Mouse (Mus musculus) MEL (cell line): Measurements from ENCODE around the gene Gm826.

ENCODE experiments used
- CTCF ChIP-seq, 3 experiments: IDR thresholded peaks in 2 of 3; conservative IDR thresholded peaks in 1 of 3; 2 replicates each; pipeline ENCODE4 v1.5.1; 2011 to 2012; ENCODE audit warnings: low read length in 3 of 3, low read depth in 2 of 3, mild to moderate bottlenecking in 2 of 3, improper control_type of control experiment in 1 of 3, inconsistent platforms in 1 of 3, mixed read lengths in 1 of 3, moderate library complexity in 1 of 3; ENCODE audit not compliant: control insufficient read depth in 1 of 3, insufficient read depth in 1 of 3, poor library complexity in 1 of 3, severe bottlenecking in 1 of 3
- GATA1 ChIP-seq: IDR thresholded peaks from 2 replicates; pipeline ENCODE4 v1.6.1; 2011; ENCODE audit warnings: low read depth, low read length, improper control_type of control experiment
- POLR2A ChIP-seq, 2 experiments: IDR thresholded peaks; 2 replicates each; pipeline ENCODE4 v1.6.1; 2011 to 2012; ENCODE audit warnings: low read length in 2 of 2, mild to moderate bottlenecking in 2 of 2, control low read depth in 1 of 2, improper control_type of control experiment in 1 of 2, low read depth in 1 of 2, moderate library complexity in 1 of 2; ENCODE audit not compliant: control insufficient read depth in 1 of 2, insufficient read depth in 1 of 2, poor library complexity in 1 of 2
- UBTF ChIP-seq: IDR thresholded peaks from 2 replicates; pipeline ENCODE4 v1.6.1; 2012; ENCODE audit warnings: low read depth, mild to moderate bottlenecking, inconsistent platforms, low read length, improper control_type of control experiment, moderate library complexity, borderline replicate concordance; ENCODE audit not compliant: insufficient read depth
- USF1 ChIP-seq: IDR thresholded peaks from 2 replicates; pipeline ENCODE4 v1.6.1; 2014; ENCODE audit warnings: low read depth, mild to moderate bottlenecking, inconsistent platforms, low read length, improper control_type of control experiment, moderate library complexity
- ZC3H11A ChIP-seq: IDR thresholded peaks from 2 replicates; pipeline ENCODE4 v1.6.1; 2012; ENCODE audit warnings: low read depth, mild to moderate bottlenecking, inconsistent platforms, low read length, improper control_type of control experiment

DNA sequence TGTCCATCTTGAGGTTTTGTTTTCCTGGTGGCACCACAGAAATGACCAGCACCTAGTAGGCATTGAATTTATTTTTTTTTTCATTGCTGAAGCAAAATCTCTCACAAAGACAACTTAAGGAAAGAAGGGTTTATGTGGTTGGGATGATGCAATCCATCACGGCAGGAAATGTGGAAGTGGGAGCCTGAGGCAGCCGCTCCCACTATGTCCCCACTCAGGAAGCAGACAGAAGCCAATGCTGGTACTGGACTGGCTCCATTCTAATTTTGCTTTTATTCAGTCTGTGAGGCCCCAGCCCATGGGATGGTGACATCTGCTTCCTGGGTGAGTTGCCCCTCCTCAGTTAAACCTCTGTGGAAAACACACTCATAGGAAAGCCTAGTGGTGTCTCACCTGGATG, 30.0 kb downstream of the Gm826 start:
- TF ChIP-seq ZC3H11A (no peak), CTCF (IDR thresholded peaks at IDR 0.05 in 2 of 3, conservative IDR thresholded peaks at IDR 0.05 in 1 of 3; ENCODE audit: control insufficient read depth in 1 of 3, insufficient read depth in 1 of 3, low read depth in 2 of 3, low read length in 3 of 3, poor library complexity in 1 of 3, severe bottlenecking in 1 of 3) (no peak), USF1 (no peak), GATA1 (no peak), UBTF (no peak), POLR2A (IDR thresholded peaks at IDR 0.05; ENCODE audit: control insufficient read depth in 1 of 2, insufficient read depth in 1 of 2, low read depth in 1 of 2, low read length in 2 of 2, poor library complexity in 1 of 2) (no peak)
